Mouse (Mus musculus) kidney, postnatal 36 days (tissue): ENCODE measurements around the gene Calml3.

Experiments
- DNase-seq, 2 experiments: peaks; one replicate each; pipeline ENCODE4 v3.0.0; 2021 to 2022; ENCODE audit warnings: mixed read lengths in 2 of 2

Gene Calml3

GRCm38 (mm10) chr13:3779575-3780226 is 24.4 kb downstream of the Calml3 start:
- no peak for DNase-seq

- DNase-seq: no peak
Measured at GRCm38 (mm10) chr13:3778591-3779364, 25.3 kb downstream of the Calml3 start.

- DNase-seq: no peak
Measured at GRCm38 (mm10) chr13:3777216-3777912, 26.8 kb downstream of the Calml3 start.

DNA sequence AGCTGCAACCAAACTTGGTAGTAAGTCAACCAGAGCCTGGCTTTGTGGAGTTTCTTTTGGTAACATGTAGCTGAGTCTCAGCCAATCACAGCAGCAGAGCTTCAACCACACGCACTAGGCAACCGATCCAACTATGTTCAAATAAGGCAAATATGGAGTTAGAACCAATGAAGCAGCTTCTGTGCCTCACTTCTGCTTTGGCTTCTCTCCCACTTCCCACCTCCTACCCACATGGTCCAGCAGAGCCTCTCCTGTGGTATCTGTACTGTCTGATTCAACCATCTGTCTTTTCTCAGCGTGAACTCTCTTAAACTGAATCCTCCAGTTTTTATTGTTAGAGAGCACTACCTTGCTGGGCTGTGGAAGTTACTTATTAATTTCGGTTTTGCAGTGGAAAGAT is 27.7 kb downstream of the Calml3 start:
- no peak for DNase-seq

GRCm38 (mm10) chr13:3774991-3775390 is 29.1 kb downstream of the Calml3 start:
- no peak for DNase-seq

- DNase-seq: no peak
Measured at GRCm38 (mm10) chr13:3774280-3774679, 29.8 kb downstream of the Calml3 start.

DNA sequence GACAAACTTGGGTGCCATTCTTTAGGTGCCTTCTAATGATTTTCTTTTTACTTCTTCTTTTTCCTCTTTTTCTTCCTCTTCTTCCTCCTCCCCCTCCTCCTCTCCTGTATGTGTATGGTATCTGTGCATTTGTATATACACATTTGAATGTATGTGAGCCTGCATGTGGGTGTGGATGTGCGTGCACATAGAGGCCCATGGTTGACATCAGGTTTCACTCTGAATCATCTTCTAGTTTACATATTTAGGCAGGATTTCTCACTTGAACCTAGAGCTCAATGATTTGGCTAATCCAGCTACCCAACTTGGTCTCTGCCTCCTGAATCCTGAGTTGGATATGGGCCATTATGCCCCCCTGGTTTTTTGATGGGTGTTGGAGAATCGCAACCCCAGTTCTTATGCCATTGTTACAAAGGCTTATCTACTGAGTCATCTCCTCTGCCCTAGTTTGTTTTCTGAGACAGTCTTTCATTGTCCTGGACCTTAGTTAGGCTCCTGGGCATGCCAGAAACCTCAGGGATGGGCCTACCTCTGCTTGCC is 30.9 kb downstream of the Calml3 start:
- no peak for DNase-seq

- DNase-seq: no peak
Measured at GRCm38 (mm10) chr13:3771221-3771620, 32.9 kb downstream of the Calml3 start.

- DNase-seq: peak; percentile 80 to 86
Measured at GRCm38 (mm10) chr13:3770170-3771024, 33.7 kb downstream of the Calml3 start.

- DNase-seq: no peak
Measured at GRCm38 (mm10) chr13:3769531-3769930, 34.6 kb downstream of the Calml3 start.

DNA sequence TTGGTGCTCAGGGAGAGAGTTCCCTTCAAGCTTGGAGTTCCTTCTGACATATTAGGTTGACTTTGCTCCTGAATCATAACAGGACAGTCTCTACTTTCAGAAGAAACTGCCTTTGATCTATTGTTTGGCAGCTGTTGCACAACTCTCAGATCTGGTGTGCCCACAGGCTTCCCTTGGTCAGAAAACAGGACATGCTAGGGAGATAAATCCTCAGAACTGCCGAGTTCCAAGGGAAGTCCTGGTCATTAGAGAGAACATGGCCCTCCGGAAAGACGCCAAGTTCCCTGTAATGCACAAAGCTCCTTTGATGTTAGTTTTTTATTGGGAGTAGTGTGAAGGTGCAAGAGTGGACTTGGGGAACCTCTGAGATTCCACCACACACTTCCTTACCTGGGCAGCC is 35.5 kb downstream of the Calml3 start:
- peak in 1 of 2 experiments; percentile 31 for DNase-seq

DNA sequence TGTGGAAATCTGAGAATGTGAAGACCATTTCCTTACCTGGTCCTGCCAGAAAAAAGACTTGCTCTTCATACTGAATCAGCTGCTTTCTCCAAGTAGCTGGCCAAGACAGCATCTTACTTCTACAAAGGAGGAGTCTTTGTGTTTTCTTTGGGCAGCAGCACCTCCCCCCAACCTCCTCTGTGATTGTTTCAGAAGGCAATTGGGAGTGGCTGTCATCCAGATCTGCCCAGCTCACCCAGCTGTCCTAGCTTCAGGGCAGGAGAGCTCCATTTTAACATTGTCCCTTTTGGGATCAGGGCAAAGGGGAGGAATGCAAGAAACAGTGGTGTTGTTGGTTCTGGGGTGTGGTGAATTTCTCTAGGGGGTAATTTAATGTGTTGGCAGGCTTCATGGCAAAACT is 37.0 kb downstream of the Calml3 start:
- DNase-seq: no peak

DNA sequence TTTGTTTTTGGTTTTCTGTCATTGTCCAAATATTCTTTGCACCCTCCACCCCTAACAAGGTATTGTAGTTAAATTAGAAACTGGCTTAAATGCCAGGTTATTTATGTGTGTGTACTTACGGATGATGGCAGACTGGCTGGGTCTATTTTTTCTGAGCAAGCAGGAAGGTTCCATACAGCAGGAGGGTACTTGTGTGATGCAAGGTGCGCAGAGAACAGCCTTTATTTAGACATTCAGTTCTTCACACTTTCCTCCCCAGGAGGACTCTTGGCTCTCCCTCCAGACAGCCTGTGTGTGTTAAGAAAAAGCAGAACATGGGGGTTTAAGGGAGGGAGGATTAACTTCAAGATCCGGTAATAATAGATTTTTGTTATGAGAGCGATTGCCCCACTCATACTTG is 38.3 kb downstream of the Calml3 start:
- DNase-seq: no peak

DNA sequence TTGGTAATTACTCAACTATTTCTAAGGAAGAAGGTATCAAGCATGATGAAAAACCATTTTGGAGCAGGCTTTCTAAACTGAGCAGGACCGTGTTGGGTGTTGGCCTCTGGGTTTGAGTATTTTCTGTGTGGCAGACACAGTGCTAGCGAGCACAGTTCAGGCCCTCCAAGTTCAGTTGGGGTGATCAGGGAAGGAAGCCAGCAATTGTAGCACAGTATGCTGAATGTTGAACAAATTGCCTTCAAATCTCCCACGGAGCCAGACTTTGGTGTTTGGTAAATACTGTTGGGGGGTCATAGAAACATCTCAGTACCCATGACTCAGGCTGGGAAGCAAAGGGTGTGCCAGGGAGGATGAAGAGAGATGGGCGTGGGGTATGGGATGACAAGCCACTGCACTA is 43.0 kb downstream of the Calml3 start:
- no peak for DNase-seq

GRCm38 (mm10) chr13:3758347-3758746 is 45.8 kb downstream of the Calml3 start:
- DNase-seq: no peak

DNA sequence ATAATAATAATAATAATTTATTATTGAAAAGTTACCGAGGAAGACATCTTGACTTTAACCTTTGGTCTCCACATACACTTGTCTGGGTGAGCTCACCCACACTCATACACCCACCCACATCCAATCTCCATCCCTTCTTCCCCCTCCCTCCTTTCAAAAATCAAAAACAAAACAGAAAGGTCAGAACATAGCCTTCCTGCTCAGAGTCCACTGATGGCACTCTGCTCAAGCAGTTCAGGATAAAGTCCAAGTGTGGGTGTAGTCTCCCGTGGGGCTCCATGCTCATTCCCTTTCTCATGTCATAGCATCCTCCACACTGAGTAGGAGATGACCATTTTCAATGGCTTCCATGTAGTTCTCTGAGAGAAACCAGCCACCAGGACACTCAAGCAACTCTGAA is 50.8 kb downstream of the Calml3 start:
- DNase-seq: peak; percentile 29 to 37
